Mouse (Mus musculus): ENCODE measurements around the gene Meis1. TPM values are rescaled to one million over a fixed set of nuclear protein-coding genes. Genes with fewer than 3 reads are reported as not detected.

The Meis1 gene
- polyA plus RNA-seq, 1 experiment from 2014 or later = 178 TPM

DNA sequence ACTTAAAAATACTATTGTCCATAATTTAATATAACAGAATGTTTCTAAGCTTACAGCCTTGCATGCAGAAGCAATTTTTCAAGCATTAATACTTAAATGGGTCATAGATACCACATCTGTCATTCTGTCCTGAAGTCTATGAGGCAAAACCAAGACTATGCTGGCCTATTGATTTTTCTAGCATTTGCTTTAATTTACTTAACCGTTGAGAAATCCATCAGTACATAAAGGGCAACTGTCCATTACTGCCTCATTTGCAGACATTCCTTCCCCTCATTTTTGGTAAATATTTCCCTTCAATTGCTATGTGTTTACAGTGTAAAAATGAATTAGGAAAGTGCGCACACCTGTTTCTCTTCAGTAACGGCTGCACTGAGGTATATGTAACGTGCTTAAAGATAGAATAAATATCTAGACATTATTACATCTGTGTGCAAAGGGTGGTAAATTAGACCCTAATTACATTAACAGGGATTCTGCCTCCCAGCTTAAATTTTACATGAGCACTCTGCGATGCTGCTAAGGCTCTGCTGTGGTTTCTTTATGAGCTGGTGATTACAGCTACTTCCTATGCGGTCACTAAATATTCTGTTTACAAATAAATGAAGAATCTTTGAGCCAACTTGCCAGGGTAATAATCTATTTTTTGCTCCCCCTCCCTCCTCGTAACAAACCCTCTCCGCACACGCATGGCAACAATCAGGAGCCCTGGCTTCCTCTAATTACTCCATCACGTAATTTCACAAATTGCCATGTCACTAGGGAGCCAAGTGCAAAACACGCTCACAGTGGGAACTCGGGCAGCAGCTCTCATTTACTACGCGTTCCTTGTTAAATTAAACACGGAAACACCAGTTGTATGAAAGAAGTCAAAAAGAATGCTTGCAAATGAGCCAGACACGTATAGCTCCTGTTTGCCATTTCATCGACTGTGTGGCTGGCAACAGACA, 88.7 kb downstream of the Meis1 start:
- no peak overlapping the region for H3K4me3 ChIP-seq (replicated peaks; ENCODE audit: low read length)
- no peaks in the 10 kb centered on the region for H3K9me3 ChIP-seq (ENCODE audit: control insufficient read depth, low read length)
- peak; percentile 54 for ATAC-seq (ENCODE audit: low FRiP score)
- H3K27ac ChIP-seq = peak overlapping the region; percentile 79
- 0 out of 2 replicates have a peak overlapping the region, but pooled peaks have one; percentile 0 for H3K9ac ChIP-seq
- no peaks in the 10 kb centered on the region for H3K27me3 ChIP-seq (ENCODE audit: control insufficient read depth, insufficient read depth, low read length)
- H3K4me2 ChIP-seq (replicated peaks) = peak overlapping the region; percentile 36
- H3K36me3 ChIP-seq (replicated peaks; ENCODE audit: control insufficient read depth, insufficient read depth) = peaks cover 5% of the 10 kb centered on the region; the same call in 1 of the 2 replicates
- DNase-seq (ENCODE audit: low spot score) = peak; percentile 59
- 45% methylated on average over 17 of the region's 17 CpGs for WGBS
- peaks cover 46% of the 10 kb centered on the region for H3K4me1 ChIP-seq (replicated peaks; ENCODE audit: control insufficient read depth, insufficient read depth, low read length)

DNA sequence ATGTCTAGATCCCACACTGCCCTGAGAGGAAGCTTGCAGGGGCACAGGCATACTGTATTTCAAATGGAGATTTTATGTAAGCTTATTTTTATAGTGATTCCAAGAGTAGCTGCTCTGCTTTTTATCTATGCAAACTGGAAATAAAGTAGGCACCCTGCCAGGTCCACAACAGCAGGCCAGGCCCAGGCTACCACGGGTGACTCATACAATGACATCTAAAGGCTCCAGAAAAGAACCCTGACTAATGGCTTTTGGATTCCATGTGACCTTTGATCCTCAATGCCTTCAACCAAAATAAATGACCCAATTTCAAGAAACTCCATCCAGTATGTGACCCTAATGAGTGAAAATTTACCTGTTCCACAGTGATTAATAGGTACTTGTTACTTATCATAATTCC, 91.4 kb downstream of the Meis1 start:
- no peak overlapping the region for H3K9ac ChIP-seq
- H3K27me3 ChIP-seq (ENCODE audit: control insufficient read depth, insufficient read depth, low read length) = no peaks in the 10 kb centered on the region
- H3K4me1 ChIP-seq (replicated peaks; ENCODE audit: control insufficient read depth, insufficient read depth, low read length) = peaks cover 46% of the 10 kb centered on the region
- H3K9me3 ChIP-seq (ENCODE audit: control insufficient read depth, low read length) = no peaks in the 10 kb centered on the region
- H3K36me3 ChIP-seq (replicated peaks; ENCODE audit: control insufficient read depth, insufficient read depth) = no peaks in the 10 kb centered on the region
- ATAC-seq (ENCODE audit: low FRiP score) (no peak), DNase-seq (ENCODE audit: low spot score) (no peak)
- no peak overlapping the region for H3K4me3 ChIP-seq (replicated peaks; ENCODE audit: low read length)
- H3K27ac ChIP-seq = no peak overlapping the region
- WGBS = 3% methylated on average over 1 of the region's 1 CpGs
- H3K4me2 ChIP-seq (replicated peaks) = no peak overlapping the region

DNA sequence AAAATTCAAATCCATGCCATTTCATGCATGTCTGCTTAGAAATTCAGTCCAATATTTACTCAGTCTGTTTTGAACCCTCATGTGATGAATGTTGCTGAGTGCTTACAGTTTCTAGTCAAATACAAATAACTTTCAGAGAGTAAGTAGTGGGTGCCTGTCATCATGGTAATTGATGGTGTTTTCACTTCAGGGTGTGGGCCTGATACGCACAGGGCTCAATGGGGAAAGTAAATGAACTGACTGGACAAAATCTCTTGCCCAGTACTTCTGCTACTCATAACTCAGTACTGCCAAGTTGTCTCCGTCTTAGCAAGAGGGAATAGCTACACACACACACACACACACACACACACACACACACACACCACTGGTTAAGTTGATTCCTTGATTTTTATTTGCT, 92.0 kb downstream of the Meis1 start:
- Histone ChIP-seq H3K9me3 (ENCODE audit: control insufficient read depth, low read length) (no peaks in the 10 kb centered on the region), H3K4me3 (replicated peaks; ENCODE audit: low read length) (no peak overlapping the region), H3K4me1 (replicated peaks; ENCODE audit: control insufficient read depth, insufficient read depth, low read length) (peaks cover 40% of the 10 kb centered on the region), H3K9ac (no peak overlapping the region), H3K4me2 (replicated peaks) (no peak overlapping the region), H3K36me3 (replicated peaks; ENCODE audit: control insufficient read depth, insufficient read depth) (no peaks in the 10 kb centered on the region), H3K27me3 (ENCODE audit: control insufficient read depth, insufficient read depth, low read length) (no peaks in the 10 kb centered on the region), H3K27ac (no peak overlapping the region)
- WGBS = 28% methylated on average over 2 of the region's 2 CpGs
- ATAC-seq (ENCODE audit: low FRiP score) = no peak
- no peak for DNase-seq (ENCODE audit: low spot score)

DNA sequence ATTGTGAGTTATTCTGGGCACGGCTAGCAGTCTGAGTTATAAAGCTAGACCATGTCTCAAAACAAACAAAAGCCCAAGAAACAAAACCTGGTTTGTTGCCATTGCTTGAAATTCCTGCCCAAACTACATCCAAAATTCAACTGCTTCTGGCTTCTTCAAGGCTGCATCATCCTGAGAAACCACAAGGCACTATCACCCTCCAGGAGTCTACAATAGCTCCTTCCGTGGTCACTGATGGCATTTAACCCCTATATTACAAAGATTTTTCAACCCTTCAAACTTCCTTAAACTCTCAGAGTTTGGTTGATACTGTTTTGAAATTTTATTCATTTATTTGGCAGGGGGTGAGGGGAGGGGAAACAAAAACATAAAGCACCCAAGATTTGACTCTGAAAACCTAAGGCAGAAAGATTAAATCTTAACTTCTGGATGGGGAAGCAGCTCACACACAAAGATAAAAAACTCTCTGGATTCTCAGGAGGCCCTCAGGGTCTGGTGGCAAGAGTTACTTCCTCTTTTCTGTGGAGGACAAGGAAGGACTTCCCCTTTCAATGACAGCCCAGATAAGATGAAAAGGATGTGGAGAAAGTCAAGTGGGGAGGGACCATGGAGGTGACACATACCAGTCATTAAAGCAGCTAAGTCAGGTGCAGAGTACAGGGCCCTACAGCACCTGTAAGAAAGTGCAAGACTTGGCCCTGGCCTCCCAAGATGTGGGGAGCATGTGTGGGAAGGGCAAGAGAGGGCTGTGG, 94.0 kb downstream of the Meis1 start:
- Histone ChIP-seq H3K36me3 (replicated peaks; ENCODE audit: control insufficient read depth, insufficient read depth) (peaks cover 3% of the 10 kb centered on the region; the same call in 1 of the 2 replicates), H3K4me1 (replicated peaks; ENCODE audit: control insufficient read depth, insufficient read depth, low read length) (peaks cover 20% of the 10 kb centered on the region), H3K4me3 (replicated peaks; ENCODE audit: low read length) (no peak overlapping the region), H3K27me3 (ENCODE audit: control insufficient read depth, insufficient read depth, low read length) (no peaks in the 10 kb centered on the region), H3K4me2 (replicated peaks) (no peak overlapping the region), H3K9me3 (ENCODE audit: control insufficient read depth, low read length) (no peaks in the 10 kb centered on the region), H3K27ac (no peak overlapping the region), H3K9ac (no peak overlapping the region)
- 73% methylated on average over 2 of the region's 2 CpGs for whole genome bisulfite sequencing
- ATAC-seq (ENCODE audit: low FRiP score) (no peak), DNase-seq (ENCODE audit: low spot score) (no peak)

DNA sequence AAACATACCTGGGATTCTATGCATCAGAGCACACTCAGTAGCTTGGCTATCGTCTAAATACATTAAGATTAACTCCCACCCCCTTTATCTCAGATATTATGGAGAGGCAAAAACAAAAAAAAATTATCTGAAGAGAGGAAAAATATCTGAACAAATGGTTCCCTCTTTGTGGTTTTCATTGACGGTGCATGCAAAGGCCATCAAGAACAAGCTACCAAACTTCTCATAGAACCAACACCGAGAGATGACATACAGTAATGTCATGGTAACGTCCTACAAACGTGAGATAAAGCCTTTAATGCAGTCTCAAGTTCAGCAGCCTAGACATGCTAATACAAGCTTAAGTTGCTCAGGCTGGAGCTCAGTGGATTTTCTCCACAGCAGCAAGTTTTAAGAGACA, 95.5 kb downstream of the Meis1 start:
- Histone ChIP-seq H3K9me3 (ENCODE audit: control insufficient read depth, low read length) (no peaks in the 10 kb centered on the region), H3K4me2 (replicated peaks) (no peak overlapping the region)

DNA sequence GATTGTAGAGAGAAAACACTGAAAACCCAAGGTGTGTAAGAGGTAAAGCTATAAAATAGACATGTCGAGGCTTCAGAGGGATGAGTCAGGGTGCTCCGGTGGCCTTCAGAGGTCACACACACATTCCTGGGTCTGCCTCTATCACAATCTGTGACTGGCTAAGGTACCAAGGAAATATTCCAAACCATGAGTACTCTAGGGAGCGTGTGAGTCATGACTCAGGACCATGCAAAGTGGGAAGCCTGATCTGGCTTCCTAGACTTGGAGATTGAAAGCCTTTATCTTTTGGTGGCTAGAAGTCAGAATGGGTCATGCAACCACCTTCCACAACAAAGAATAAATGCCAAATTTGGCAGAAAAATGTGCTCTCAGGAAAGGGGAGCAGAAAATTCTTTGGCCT, 98.1 kb downstream of the Meis1 start:
- H3K9ac ChIP-seq = no peak overlapping the region
- 95% methylated on average over 3 of the region's 3 CpGs for WGBS
- no peaks in the 10 kb centered on the region for H3K9me3 ChIP-seq (ENCODE audit: control insufficient read depth, low read length)
- H3K27ac ChIP-seq = no peak overlapping the region
- peaks cover 33% of the 10 kb centered on the region for H3K4me1 ChIP-seq (replicated peaks; ENCODE audit: control insufficient read depth, insufficient read depth, low read length)
- ATAC-seq (ENCODE audit: low FRiP score) (no peak), DNase-seq (ENCODE audit: low spot score) (no peak)
- H3K4me3 ChIP-seq (replicated peaks; ENCODE audit: low read length) = no peak overlapping the region
- no peak overlapping the region for H3K4me2 ChIP-seq (replicated peaks)
- peaks cover 6% of the 10 kb centered on the region; the same call in 1 of the 2 replicates for H3K36me3 ChIP-seq (replicated peaks; ENCODE audit: control insufficient read depth, insufficient read depth)
- no peaks in the 10 kb centered on the region for H3K27me3 ChIP-seq (ENCODE audit: control insufficient read depth, insufficient read depth, low read length)

More for the DNA sequence above, 95.5 kb downstream of the Meis1 start:
- no peak overlapping the region for H3K27ac ChIP-seq
- H3K36me3 ChIP-seq (replicated peaks; ENCODE audit: control insufficient read depth, insufficient read depth) = peaks cover 6% of the 10 kb centered on the region; the same call in 1 of the 2 replicates
- DNase-seq (ENCODE audit: low spot score) = no peak
- H3K4me1 ChIP-seq (replicated peaks; ENCODE audit: control insufficient read depth, insufficient read depth, low read length) = peaks cover 22% of the 10 kb centered on the region; the same call in 1 of the 2 replicates
- no peak overlapping the region for H3K4me3 ChIP-seq (replicated peaks; ENCODE audit: low read length)
- H3K9ac ChIP-seq = no peak overlapping the region
- no peaks in the 10 kb centered on the region for H3K27me3 ChIP-seq (ENCODE audit: control insufficient read depth, insufficient read depth, low read length)
- 85% methylated on average over 5 of the region's 5 CpGs for WGBS
- no peak for ATAC-seq (ENCODE audit: low FRiP score)

DNA sequence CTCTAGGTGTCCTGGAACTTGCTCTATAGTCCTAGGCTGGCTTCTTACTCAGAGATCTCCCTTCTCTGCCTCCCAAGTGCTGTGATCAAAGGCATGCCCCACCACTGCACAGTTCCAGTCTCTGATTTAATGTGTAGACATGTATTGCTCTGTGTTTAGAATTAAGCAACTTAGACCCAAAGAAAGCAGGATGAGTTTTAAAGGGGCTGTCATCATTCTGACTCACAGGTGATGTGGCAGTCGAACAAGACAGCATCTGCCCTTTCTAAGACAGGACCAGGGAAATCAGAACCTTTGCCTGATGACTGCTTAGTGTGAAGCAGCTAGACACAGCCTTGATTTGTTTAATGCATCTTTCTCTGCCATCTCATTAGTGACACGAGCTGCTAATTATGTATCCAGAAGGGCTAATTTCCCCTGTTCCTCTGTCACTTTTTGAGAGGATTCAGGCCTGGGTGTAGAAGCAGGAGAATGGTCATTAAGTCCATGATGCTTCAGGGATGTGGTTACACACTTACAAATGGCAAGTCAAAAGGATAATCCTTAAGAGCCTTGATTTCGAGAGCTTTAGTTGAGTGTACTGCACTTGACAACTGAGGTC, 99.5 kb downstream of the Meis1 start:
- no peak overlapping the region for H3K4me2 ChIP-seq (replicated peaks)
- peaks cover 6% of the 10 kb centered on the region; the same call in 1 of the 2 replicates for H3K36me3 ChIP-seq (replicated peaks; ENCODE audit: control insufficient read depth, insufficient read depth)
- ATAC-seq (ENCODE audit: low FRiP score) (no peak), DNase-seq (ENCODE audit: low spot score) (no peak)
- no peak overlapping the region for H3K9ac ChIP-seq
- H3K9me3 ChIP-seq (ENCODE audit: control insufficient read depth, low read length) = no peaks in the 10 kb centered on the region
- peaks cover 40% of the 10 kb centered on the region for H3K4me1 ChIP-seq (replicated peaks; ENCODE audit: control insufficient read depth, insufficient read depth, low read length)
- 56% methylated on average over 3 of the region's 3 CpGs for WGBS
- H3K27ac ChIP-seq = peak overlapping the region; percentile 5; the same call in 1 of the 2 replicates
- no peaks in the 10 kb centered on the region for H3K27me3 ChIP-seq (ENCODE audit: control insufficient read depth, insufficient read depth, low read length)
- H3K4me3 ChIP-seq (replicated peaks; ENCODE audit: low read length) = no peak overlapping the region

DNA sequence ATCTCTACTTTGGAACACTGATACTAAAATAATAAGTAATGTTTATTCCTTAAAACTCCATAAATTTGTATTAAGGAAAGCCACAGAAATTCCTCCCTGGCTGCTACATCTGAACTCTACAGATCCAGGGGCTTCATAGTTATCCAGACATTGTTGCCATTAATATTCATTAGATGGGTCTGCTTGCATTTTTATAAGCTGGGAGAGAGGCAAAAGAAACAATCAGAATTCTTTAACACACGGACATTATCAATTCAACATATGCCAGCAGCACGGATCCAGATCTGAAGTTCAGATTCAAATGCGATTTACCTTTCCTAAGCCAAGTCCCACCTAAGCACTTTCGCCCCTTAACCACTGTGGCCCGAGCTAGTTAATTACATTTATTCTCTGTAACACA, 100.9 kb downstream of the Meis1 start:
- peaks cover 6% of the 10 kb centered on the region; the same call in 1 of the 2 replicates for H3K36me3 ChIP-seq (replicated peaks; ENCODE audit: control insufficient read depth, insufficient read depth)
- H3K4me2 ChIP-seq (replicated peaks) = no peak overlapping the region; the same call in 1 of the 2 replicates
- no peaks in the 10 kb centered on the region for H3K9me3 ChIP-seq (ENCODE audit: control insufficient read depth, low read length)
- 26% methylated on average over 5 of the region's 5 CpGs for WGBS
- ATAC-seq (ENCODE audit: low FRiP score) (no peak), DNase-seq (ENCODE audit: low spot score) (no peak)
- no peak overlapping the region for H3K9ac ChIP-seq
- H3K27ac ChIP-seq = peak overlapping the region; percentile 34; the same call in 1 of the 2 replicates
- H3K27me3 ChIP-seq (ENCODE audit: control insufficient read depth, insufficient read depth, low read length) = no peaks in the 10 kb centered on the region
- H3K4me1 ChIP-seq (replicated peaks; ENCODE audit: control insufficient read depth, insufficient read depth, low read length) = peaks cover 53% of the 10 kb centered on the region
- H3K4me3 ChIP-seq (replicated peaks; ENCODE audit: low read length) = no peak overlapping the region

DNA sequence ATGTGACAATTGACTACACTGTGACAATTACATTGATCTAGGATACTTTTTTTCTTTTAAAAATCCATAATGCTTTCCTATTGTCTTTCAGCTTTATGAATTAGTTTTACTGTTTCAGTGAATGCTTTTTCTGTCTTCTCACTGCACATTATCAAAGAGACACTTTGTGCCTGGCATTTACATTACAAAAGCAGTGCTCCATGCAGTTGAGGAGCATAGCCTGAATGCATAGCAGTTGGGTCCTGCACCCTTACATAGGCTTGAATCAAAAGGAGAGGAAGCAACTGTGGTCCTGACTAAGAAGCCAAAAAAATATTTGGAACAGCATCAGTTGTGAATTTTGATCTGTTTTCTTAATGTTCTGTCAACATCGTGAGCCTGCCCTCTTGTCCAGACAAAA, 105.5 kb downstream of the Meis1 start:
- no peaks in the 10 kb centered on the region for H3K36me3 ChIP-seq (replicated peaks; ENCODE audit: control insufficient read depth, insufficient read depth)
- no peak for DNase-seq (ENCODE audit: low spot score)
- 21% methylated on average over 1 of the region's 1 CpGs for WGBS
- no peak overlapping the region for H3K4me2 ChIP-seq (replicated peaks)
- H3K4me1 ChIP-seq (replicated peaks; ENCODE audit: control insufficient read depth, insufficient read depth, low read length) = peaks cover 70% of the 10 kb centered on the region
- peak overlapping the region; percentile 46; the same call in 1 of the 2 replicates for H3K27ac ChIP-seq
- no peaks in the 10 kb centered on the region for H3K27me3 ChIP-seq (ENCODE audit: control insufficient read depth, insufficient read depth, low read length)
- no peak overlapping the region for H3K9ac ChIP-seq
- H3K9me3 ChIP-seq (ENCODE audit: control insufficient read depth, low read length) = no peaks in the 10 kb centered on the region
- ATAC-seq (ENCODE audit: low FRiP score) = no peak
- H3K4me3 ChIP-seq (replicated peaks; ENCODE audit: low read length) = no peak overlapping the region
